Mouse (Mus musculus) heart, adult 2 months (tissue): ENCODE measurements around the gene Ghrh. TPM values are rescaled to one million over a fixed set of nuclear protein-coding genes. Genes with fewer than 3 reads are reported as not detected.

ENCODE experiments used
- DNase-seq, 2 experiments: peaks; one replicate each; pipeline ENCODE4 v3.0.0; 2021
- H3K27ac ChIP-seq: fragments of 200-600 bp; 2 replicates; pipeline ENCODE4 v1.8.1; 2022
- H3K27me3 ChIP-seq: fragments of 200-500 bp; 2 replicates; pipeline ENCODE4 v1.6.1; 2012; ENCODE audit warnings: mild to moderate bottlenecking, low read length, inconsistent platforms, mixed read lengths; ENCODE audit not compliant: control insufficient read depth, insufficient read depth
- H3K36me3 ChIP-seq: fragments of 200-500 bp; 2 replicates; pipeline ENCODE4 v1.6.1; 2012; ENCODE audit warnings: low read length, inconsistent platforms; ENCODE audit not compliant: control insufficient read depth, insufficient read depth
- H3K4me1 ChIP-seq: fragments of 200-500 bp; 2 replicates; pipeline ENCODE4 v1.6.1; 2011; ENCODE audit warnings: low read length; ENCODE audit not compliant: control insufficient read depth, insufficient read depth
- H3K4me3 ChIP-seq: fragments of 200-600 bp; 2 replicates; pipeline ENCODE4 v1.8.1; 2022
- H3K79me2 ChIP-seq: fragments of 200-500 bp; replicated peaks from 2 replicates; pipeline ENCODE4 v1.6.1; 2012; ENCODE audit warnings: mild to moderate bottlenecking, inconsistent platforms, low read length, moderate library complexity, mixed read lengths; ENCODE audit not compliant: control insufficient read depth, insufficient read depth
- H3K9ac ChIP-seq: fragments of 200-500 bp; 2 replicates; pipeline ENCODE4 v1.6.1; 2012; ENCODE audit warnings: low read depth, mild to moderate bottlenecking, control low read depth, inconsistent platforms, low read length, mixed read lengths
- CTCF ChIP-seq: fragments of 200-600 bp; IDR thresholded peaks from 2 replicates; pipeline ENCODE4 v1.8.1; 2022; ENCODE audit warnings: antibody characterized with exemption, mild to moderate bottlenecking, moderate library complexity
- EP300 ChIP-seq: fragments of 200-500 bp; IDR thresholded peaks from 2 replicates; pipeline ENCODE4 v1.6.1; 2011; ENCODE audit warnings: low read depth, low read length, control low read depth; ENCODE audit not compliant: insufficient read depth
- POLR2A ChIP-seq: fragments of 200-500 bp; IDR thresholded peaks from 2 replicates; pipeline ENCODE4 v1.6.1; 2011; ENCODE audit warnings: mild to moderate bottlenecking, low read depth, low read length, control low read depth; ENCODE audit not compliant: insufficient read depth
- WGBS: fragments of 180-500 bp; shearing (Covaris S2); methylation state at CpG from one replicate; pipeline ENCODE4 v1.1.7; 2018; 5-methylcytosine and 5-hydroxymethylcytosine counted together
- intact Hi-C: fragments of 180-260 bp; cut with DNase I; formaldehyde crosslinking; loops from one replicate; pipeline ENCODE4 v1.15.1; 2025
- long read RNA-seq: library from polyadenylated mRNA; stranded (forward); transcript quantifications from one replicate; pipeline ENCODE4 v2.0.0, GENCODE M21; 2021
- polyA plus RNA-seq: library from polyadenylated mRNA; depleted of rRNA; stranded (reverse); fragments of >200 nt; gene quantifications from 2 replicates; pipeline ENCODE4 v1.2.3, GENCODE M21; 2012; rRNA removed
- total RNA-seq, 2 experiments: library from RNA; stranded (reverse); gene quantifications; 2 replicates each; pipeline ENCODE4 v1.2.3; 2021

The Ghrh gene
- total RNA-seq (not detected), polyA plus RNA-seq (not detected in 2 replicates)
- long read RNA-seq, result 0 reads

GRCm38 (mm10) chr2:157347361-157348159, at the start of gene Ghrh:
Gene Ghrh (minus strand): TSS chr2:157347506.
- Histone ChIP-seq H3K27ac (peak within 1 kb of the TSS; percentile 20; the same call in 1 of the 2 replicates), H3K36me3 (no peaks in the 10 kb centered on the region), H3K79me2 (no peaks in the 10 kb centered on the region), H3K9ac (no peak within 1 kb of the TSS), H3K27me3 (no peaks in the 10 kb centered on the region), H3K4me1 (no peaks in the 10 kb centered on the region), H3K4me3 (no peak within 1 kb of the TSS)
- intact Hi-C loops, result no loop called here
- peak; percentile 15 to 40 for DNase-seq
- no peak for TF ChIP-seq EP300
- no peak for TF ChIP-seq CTCF
- no peak for TF ChIP-seq POLR2A
- 53% methylated on average over 26 of the region's 26 CpGs for WGBS

- 50% methylated on average over 13 of the region's 13 CpGs for whole genome bisulfite sequencing
- no peaks in the 10 kb centered on the region for H3K4me1 ChIP-seq
- no peak overlapping the region for H3K27ac ChIP-seq
- no peaks in the 10 kb centered on the region for H3K27me3 ChIP-seq
- H3K79me2 ChIP-seq, result no peaks in the 10 kb centered on the region
- intact Hi-C loops, result no loop called here
- TF ChIP-seq POLR2A, result no peak
- no peak for TF ChIP-seq CTCF
- TF ChIP-seq EP300, result no peak
- peak in 1 of 2 experiments; percentile 15 for DNase-seq
- no peak overlapping the region for H3K9ac ChIP-seq
- H3K36me3 ChIP-seq, result no peaks in the 10 kb centered on the region
- H3K4me3 ChIP-seq, result no peak overlapping the region
Observed at GRCm38 (mm10) chr2:157395960-157396359, 48.7 kb upstream of the Ghrh start.

- H3K27ac ChIP-seq, result no peak overlapping the region
- no peak for DNase-seq
- TF ChIP-seq CTCF (no peak), EP300 (no peak), POLR2A (no peak)
- no peak overlapping the region for H3K4me3 ChIP-seq
- H3K9ac ChIP-seq, result no peak overlapping the region
- H3K27me3 ChIP-seq, result no peaks in the 10 kb centered on the region
- WGBS, result 57% methylated on average over 5 of the region's 5 CpGs
- intact Hi-C loops, result no loop called here
- no peaks in the 10 kb centered on the region for H3K79me2 ChIP-seq
- H3K36me3 ChIP-seq, result no peaks in the 10 kb centered on the region
- H3K4me1 ChIP-seq, result no peaks in the 10 kb centered on the region
Observed at GRCm38 (mm10) chr2:157395371-157395770, 48.1 kb upstream of the Ghrh start.

GRCm38 (mm10) chr2:157394868-157395267, 47.6 kb upstream of the Ghrh start:
- Histone ChIP-seq H3K79me2 (no peaks in the 10 kb centered on the region), H3K9ac (no peak overlapping the region), H3K27ac (no peak overlapping the region), H3K36me3 (no peaks in the 10 kb centered on the region), H3K4me3 (no peak overlapping the region), H3K27me3 (no peaks in the 10 kb centered on the region), H3K4me1 (no peaks in the 10 kb centered on the region)
- DNase-seq, result no peak
- intact Hi-C loops, result no loop called here
- WGBS, result 80% methylated on average over 6 of the region's 6 CpGs
- TF ChIP-seq POLR2A (no peak), EP300 (no peak), CTCF (no peak)

- Histone ChIP-seq H3K27ac (no peak overlapping the region), H3K27me3 (no peaks in the 10 kb centered on the region), H3K4me1 (no peaks in the 10 kb centered on the region), H3K9ac (no peak overlapping the region), H3K79me2 (no peaks in the 10 kb centered on the region), H3K36me3 (no peaks in the 10 kb centered on the region), H3K4me3 (no peak overlapping the region)
- WGBS, result 98% methylated on average over 4 of the region's 4 CpGs
- TF ChIP-seq EP300, result no peak
- no peak for TF ChIP-seq POLR2A
- no peak for TF ChIP-seq CTCF
- no peak for DNase-seq
- intact Hi-C loops, result no loop called here
Observed at GRCm38 (mm10) chr2:157393549-157393948, 46.2 kb upstream of the Ghrh start.

GRCm38 (mm10) chr2:157392331-157392730, 45.0 kb upstream of the Ghrh start:
- Histone ChIP-seq H3K36me3 (no peaks in the 10 kb centered on the region), H3K9ac (no peak overlapping the region), H3K27ac (no peak overlapping the region), H3K4me1 (no peaks in the 10 kb centered on the region), H3K79me2 (no peaks in the 10 kb centered on the region), H3K4me3 (no peak overlapping the region), H3K27me3 (no peaks in the 10 kb centered on the region)
- no peak for DNase-seq
- WGBS, result 98% methylated on average over 2 of the region's 2 CpGs
- TF ChIP-seq CTCF, result no peak
- TF ChIP-seq POLR2A, result no peak
- no peak for TF ChIP-seq EP300
- intact Hi-C loops, result no loop called here
